Mouse (Mus musculus) heart, embryonic 12.5 days (tissue): ENCODE data around the gene Cdon. TPM values are rescaled to one million over a fixed set of nuclear protein-coding genes. Genes with fewer than 3 reads are reported as not detected.

Experiments
- ATAC-seq: fragments of 200-750 bp; cut with Nextera tagmentation; 2 replicates; pipeline ENCODE4 v1.8.0; 2017; ENCODE audit warnings: moderate TSS enrichment, moderate library complexity; ENCODE audit not compliant: insufficient number of reproducible peaks, low FRiP score
- H3K27ac ChIP-seq: fragments of 300-500 bp; sonication (generic); 2 replicates; pipeline ENCODE4 v1.5.1; 2016; ENCODE audit warnings: mild to moderate bottlenecking, moderate library complexity; ENCODE audit not compliant: poor library complexity, severe bottlenecking
- H3K27me3 ChIP-seq: fragments of 300-500 bp; sonication (generic); replicated peaks from 2 replicates; pipeline ENCODE4 v1.6.1; 2016; ENCODE audit warnings: mild to moderate bottlenecking, moderate library complexity
- H3K36me3 ChIP-seq: fragments of 300-500 bp; sonication (generic); 2 replicates; pipeline ENCODE4 v1.6.1; 2016; ENCODE audit warnings: mild to moderate bottlenecking, moderate library complexity
- H3K4me1 ChIP-seq: fragments of 300-500 bp; sonication (generic); replicated peaks from 2 replicates; pipeline ENCODE4 v1.6.1; 2016; ENCODE audit warnings: mild to moderate bottlenecking
- H3K4me2 ChIP-seq: fragments of 300-500 bp; sonication (generic); 2 replicates; pipeline ENCODE4 v1.6.1; 2016; ENCODE audit warnings: mild to moderate bottlenecking, moderate library complexity
- H3K4me3 ChIP-seq: fragments of 300-500 bp; sonication (generic); 2 replicates; pipeline ENCODE4 v1.5.1; 2016; ENCODE audit warnings: mild to moderate bottlenecking
- H3K9ac ChIP-seq: fragments of 300-500 bp; sonication (generic); 2 replicates; pipeline ENCODE4 v1.6.1; 2016; ENCODE audit warnings: mild to moderate bottlenecking, moderate library complexity
- H3K9me3 ChIP-seq: fragments of 300-500 bp; sonication (generic); replicated peaks from 2 replicates; pipeline ENCODE4 v1.6.1; 2016; ENCODE audit warnings: mild to moderate bottlenecking, moderate library complexity
- WGBS: fragments of 180-500 bp; shearing (Covaris S2); methylation state at CpG from one replicate; pipeline ENCODE4 v1.1.7; 2016; 5-methylcytosine and 5-hydroxymethylcytosine counted together
- polyA plus RNA-seq: library from polyadenylated mRNA; unstranded; fragments of >200 nt; fragmentation: Nextera tagmentation; extraction: Ambion mirVana; gene quantifications from 2 replicates; pipeline ENCODE4 v1.2.1, GENCODE M21; 2016

Cdon gene
- polyA plus RNA-seq = 7.0 and 8.2 TPM in 2 replicates

- Histone ChIP-seq H3K27ac (peak within 1 kb of the TSS; percentile 88), H3K4me3 (peak within 1 kb of the TSS; percentile 87), H3K4me2 (peak within 1 kb of the TSS; percentile 71), H3K27me3 (no peaks in the 10 kb centered on the region), H3K4me1 (peaks cover 22% of the 10 kb centered on the region), H3K36me3 (no peaks in the 10 kb centered on the region), H3K9ac (peak within 1 kb of the TSS; percentile 96), H3K9me3 (no peaks in the 10 kb centered on the region)
- WGBS = under 1% methylated on average over 86 of the region's 97 CpGs
- ATAC-seq = peak; percentile 98
These were observed at the start of gene Cdon for GRCm38 (mm10) chr9:35420805-35421719. Cdon (plus strand) TSS chr9:35421128.

GRCm38 (mm10) chr9:35372324-35373101 is 48.4 kb upstream of the Cdon start:
- H3K27me3 ChIP-seq = no peaks in the 10 kb centered on the region
- H3K9ac ChIP-seq = no peak overlapping the region
- 34% methylated on average over 9 of the region's 9 CpGs for WGBS
- ATAC-seq = no peak
- H3K36me3 ChIP-seq = no peaks in the 10 kb centered on the region
- H3K4me2 ChIP-seq = no peak overlapping the region
- H3K4me1 ChIP-seq = peaks cover 6% of the 10 kb centered on the region
- no peaks in the 10 kb centered on the region for H3K9me3 ChIP-seq
- no peak overlapping the region for H3K27ac ChIP-seq
- H3K4me3 ChIP-seq = no peak overlapping the region

DNA sequence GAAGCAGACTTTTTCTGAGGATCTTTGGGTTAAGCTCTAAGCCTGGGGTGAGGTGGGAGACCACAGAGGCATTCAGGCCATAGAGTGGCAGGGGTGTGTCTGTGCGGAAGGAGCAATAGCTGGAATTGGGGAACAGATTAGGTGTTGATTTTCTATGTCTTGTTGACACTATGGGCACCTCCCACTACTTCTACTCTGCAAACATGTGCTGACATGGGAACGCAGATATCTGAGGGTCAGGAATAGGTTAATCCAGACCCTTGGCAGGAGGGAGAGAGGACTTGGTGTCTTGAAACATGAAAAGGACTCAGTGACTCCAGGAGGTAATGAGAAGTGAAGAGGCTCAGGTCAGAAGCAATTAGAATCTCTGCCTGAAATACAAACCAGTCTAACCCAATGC is 43.0 kb upstream of the Cdon start:
- no peak overlapping the region for H3K4me2 ChIP-seq
- H3K27me3 ChIP-seq = 0 out of 2 replicates have a peak, but pooled peaks cover 3% of the 10 kb centered on the region
- H3K27ac ChIP-seq = no peak overlapping the region
- peaks cover 13% of the 10 kb centered on the region; the same call in 1 of the 2 replicates for H3K4me1 ChIP-seq
- H3K36me3 ChIP-seq = no peaks in the 10 kb centered on the region
- no peak for ATAC-seq
- 28% methylated on average over 2 of the region's 2 CpGs for WGBS
- H3K4me3 ChIP-seq = no peak overlapping the region
- H3K9me3 ChIP-seq = no peaks in the 10 kb centered on the region
- H3K9ac ChIP-seq = no peak overlapping the region

DNA sequence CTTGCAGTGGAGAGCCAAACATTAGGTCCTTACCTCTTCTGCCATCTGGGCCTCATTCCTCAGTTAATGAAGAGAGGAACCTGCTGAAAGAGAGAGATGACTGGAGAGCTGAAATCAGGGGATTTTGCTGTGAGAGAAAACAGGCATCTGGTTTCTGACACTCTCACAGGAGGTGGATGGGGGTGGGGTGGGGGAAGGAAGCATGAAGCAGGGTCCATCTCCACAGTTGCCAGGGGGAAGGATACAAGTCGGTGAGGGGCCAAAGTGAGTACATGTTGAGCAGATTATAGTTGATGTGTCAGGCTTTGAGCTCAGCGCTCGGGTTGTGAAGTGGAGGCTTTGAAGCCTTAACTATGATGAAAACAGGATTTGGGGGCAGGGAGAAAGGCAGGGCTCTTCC is 41.9 kb upstream of the Cdon start:
- Histone ChIP-seq H3K27me3 (0 out of 2 replicates have a peak, but pooled peaks cover 3% of the 10 kb centered on the region), H3K4me1 (peaks cover 13% of the 10 kb centered on the region; the same call in 1 of the 2 replicates), H3K9me3 (no peaks in the 10 kb centered on the region), H3K9ac (no peak overlapping the region), H3K36me3 (no peaks in the 10 kb centered on the region), H3K27ac (no peak overlapping the region), H3K4me2 (no peak overlapping the region), H3K4me3 (no peak overlapping the region)
- ATAC-seq = no peak
- WGBS = 20% methylated on average over 3 of the region's 3 CpGs

DNA sequence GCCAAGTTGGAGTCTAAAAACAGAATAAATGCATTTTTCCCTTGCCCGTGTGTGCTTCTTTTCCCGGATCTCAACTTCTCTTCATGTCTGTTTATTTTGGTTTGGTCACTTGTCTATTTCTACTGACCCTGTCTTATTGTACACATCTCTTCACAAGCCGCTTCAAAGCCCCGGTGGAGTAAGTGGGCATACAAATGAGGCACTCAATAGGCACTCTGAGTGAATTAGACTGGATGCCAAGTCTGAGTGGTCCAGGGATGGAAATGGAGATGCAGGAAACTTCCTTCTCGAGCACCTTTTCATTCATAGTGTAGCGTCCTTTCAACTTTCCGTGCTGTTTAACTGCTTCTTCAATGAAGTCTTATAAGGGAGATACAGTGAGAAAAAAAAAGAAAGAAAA is 21.0 kb upstream of the Cdon start:
- H3K9me3 ChIP-seq = no peaks in the 10 kb centered on the region
- WGBS = 64% methylated on average over 7 of the region's 7 CpGs
- H3K4me3 ChIP-seq = no peak overlapping the region
- no peak overlapping the region for H3K9ac ChIP-seq
- no peak for ATAC-seq
- 0 out of 2 replicates have a peak, but pooled peaks cover 6% of the 10 kb centered on the region for H3K27me3 ChIP-seq
- no peak overlapping the region for H3K4me2 ChIP-seq
- peaks cover 7% of the 10 kb centered on the region; the same call in 1 of the 2 replicates for H3K4me1 ChIP-seq
- H3K27ac ChIP-seq = no peak overlapping the region
- H3K36me3 ChIP-seq = no peaks in the 10 kb centered on the region

DNA sequence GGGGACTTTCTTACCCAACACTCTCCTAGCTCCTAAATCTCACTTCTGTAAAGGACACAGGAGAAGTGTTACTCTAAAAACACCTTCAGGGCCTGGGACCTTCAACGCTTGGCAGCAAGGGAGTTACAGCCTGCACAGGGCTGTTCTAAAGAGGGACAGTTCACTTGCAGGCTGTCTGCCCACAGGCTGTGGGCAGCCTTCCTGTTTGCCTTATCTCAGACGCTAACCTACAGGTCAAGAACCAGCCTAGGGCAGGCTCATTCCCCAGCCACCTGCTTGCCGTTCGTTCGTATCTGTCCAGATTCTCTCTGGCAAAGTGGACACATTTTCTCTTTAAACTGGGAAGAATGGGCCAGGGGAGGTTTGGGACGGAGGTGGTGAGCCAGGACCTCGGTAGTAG is 20.5 kb upstream of the Cdon start:
- ATAC-seq = no peak
- H3K4me2 ChIP-seq = peak overlapping the region; percentile 54
- H3K36me3 ChIP-seq = no peaks in the 10 kb centered on the region
- H3K9me3 ChIP-seq = no peaks in the 10 kb centered on the region
- H3K27ac ChIP-seq = no peak overlapping the region
- WGBS = 7% methylated on average over 7 of the region's 7 CpGs
- 0 out of 2 replicates have a peak, but pooled peaks cover 6% of the 10 kb centered on the region for H3K27me3 ChIP-seq
- peaks cover 12% of the 10 kb centered on the region for H3K4me1 ChIP-seq
- H3K4me3 ChIP-seq = 0 out of 2 replicates have a peak overlapping the region, but pooled peaks have one; percentile 2
- no peak overlapping the region; the same call in 1 of the 2 replicates for H3K9ac ChIP-seq

GRCm38 (mm10) chr9:35400831-35401230 is 20.1 kb upstream of the Cdon start:
- WGBS = 8% methylated on average over 9 of the region's 9 CpGs
- Histone ChIP-seq H3K9me3 (no peaks in the 10 kb centered on the region), H3K27ac (no peak overlapping the region), H3K4me1 (peaks cover 17% of the 10 kb centered on the region), H3K36me3 (no peaks in the 10 kb centered on the region), H3K4me3 (0 out of 2 replicates have a peak overlapping the region, but pooled peaks have one; percentile 2), H3K9ac (no peak overlapping the region), H3K4me2 (peak overlapping the region; percentile 54), H3K27me3 (0 out of 2 replicates have a peak, but pooled peaks cover 6% of the 10 kb centered on the region)
- ATAC-seq = no peak

- Histone ChIP-seq H3K4me1 (peaks cover 17% of the 10 kb centered on the region), H3K4me3 (no peak overlapping the region), H3K9me3 (no peaks in the 10 kb centered on the region), H3K27ac (no peak overlapping the region), H3K9ac (no peak overlapping the region), H3K27me3 (0 out of 2 replicates have a peak, but pooled peaks cover 6% of the 10 kb centered on the region), H3K36me3 (no peaks in the 10 kb centered on the region), H3K4me2 (no peak overlapping the region)
- no peak for ATAC-seq
- 73% methylated on average over 4 of the region's 4 CpGs for WGBS
These were observed 18.3 kb upstream of the Cdon start for GRCm38 (mm10) chr9:35402584-35402991.

DNA sequence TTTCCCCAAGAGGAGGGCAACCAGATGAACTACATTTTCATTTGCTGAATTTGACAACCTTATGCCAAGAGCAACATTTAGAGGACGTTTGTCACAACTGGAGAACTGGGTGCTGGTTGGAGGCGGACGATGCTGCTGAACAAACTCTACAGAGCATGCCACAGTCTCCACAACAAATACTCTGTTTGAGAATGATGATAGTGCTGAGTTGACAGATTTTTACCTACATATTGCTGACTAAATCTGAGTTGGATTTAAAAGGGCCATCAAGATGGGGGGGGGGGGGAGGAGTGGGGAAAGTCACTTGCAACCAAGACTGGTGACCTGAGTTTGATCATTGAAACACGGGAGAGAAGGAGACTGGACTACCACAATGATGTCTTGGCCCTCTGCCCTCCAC is 17.4 kb upstream of the Cdon start:
- WGBS = 71% methylated on average over 4 of the region's 4 CpGs
- H3K9me3 ChIP-seq = no peaks in the 10 kb centered on the region
- no peak overlapping the region for H3K4me3 ChIP-seq
- no peak overlapping the region for H3K4me2 ChIP-seq
- peaks cover 17% of the 10 kb centered on the region for H3K4me1 ChIP-seq
- ATAC-seq = no peak
- no peak overlapping the region for H3K27ac ChIP-seq
- 0 out of 2 replicates have a peak, but pooled peaks cover 6% of the 10 kb centered on the region for H3K27me3 ChIP-seq
- no peak overlapping the region for H3K9ac ChIP-seq
- H3K36me3 ChIP-seq = no peaks in the 10 kb centered on the region

GRCm38 (mm10) chr9:35405038-35405905 is 15.7 kb upstream of the Cdon start:
- ATAC-seq = no peak
- H3K27me3 ChIP-seq = no peaks in the 10 kb centered on the region
- whole genome bisulfite sequencing = 14% methylated on average over 13 of the region's 13 CpGs
- H3K4me1 ChIP-seq = peaks cover 16% of the 10 kb centered on the region
- 0 out of 2 replicates have a peak overlapping the region, but pooled peaks have one; percentile 10 for H3K4me3 ChIP-seq
- H3K36me3 ChIP-seq = no peaks in the 10 kb centered on the region
- H3K9ac ChIP-seq = no peak overlapping the region
- H3K27ac ChIP-seq = peak overlapping the region; percentile 48; the same call in 1 of the 2 replicates
- no peaks in the 10 kb centered on the region for H3K9me3 ChIP-seq
- peak overlapping the region; percentile 47 for H3K4me2 ChIP-seq
